Mouse (Mus musculus) ES-E14 (cell line): ENCODE measurements around the gene Gna12.

Experiments used
- HCFC1 ChIP-seq: IDR thresholded peaks from 2 replicates; pipeline ENCODE4 v1.6.1; 2012; ENCODE audit warnings: low read length, inconsistent platforms, borderline replicate concordance; ENCODE audit not compliant: insufficient read depth
- MAFK ChIP-seq: IDR thresholded peaks from 2 replicates; pipeline ENCODE4 v1.6.1; 2014; ENCODE audit warnings: mild to moderate bottlenecking, low read depth, low read length, inconsistent platforms; ENCODE audit not compliant: insufficient read depth
- ZC3H11A ChIP-seq: IDR thresholded peaks from 2 replicates; pipeline ENCODE4 v1.6.1; 2012; ENCODE audit warnings: low read depth, mild to moderate bottlenecking, inconsistent platforms, low read length, borderline replicate concordance
- ZNF384 ChIP-seq: IDR thresholded peaks from 2 replicates; pipeline ENCODE4 v1.6.1; 2012; ENCODE audit warnings: low read depth, low read length, inconsistent platforms

DNA sequence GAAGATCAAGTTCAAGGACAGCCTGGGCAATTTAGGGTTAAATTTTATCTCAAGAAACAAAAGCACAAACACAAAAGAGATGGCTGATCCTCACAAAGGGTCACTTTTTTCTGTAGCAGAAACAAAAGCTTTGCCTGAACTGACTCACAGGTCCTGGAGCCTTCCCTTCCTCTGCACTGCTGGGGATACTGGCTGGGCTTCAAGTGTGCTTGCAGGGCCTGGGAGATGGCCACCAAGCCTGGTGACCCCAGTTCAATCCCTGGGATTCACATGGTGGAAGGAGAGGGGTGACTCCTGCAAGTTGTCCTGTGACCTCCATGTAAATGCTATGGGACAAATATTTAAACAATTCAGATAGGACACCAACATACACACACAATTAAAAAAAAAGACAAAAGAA, 40.7 kb downstream of the Gna12 start:
- TF ChIP-seq ZNF384 (no peak), HCFC1 (no peak), ZC3H11A (no peak), MAFK (no peak)
